Mouse (Mus musculus): ENCODE results near the gene Gm20498.

- TF ChIP-seq GATA1 (IDR thresholded peaks at IDR 0.05; ENCODE audit: borderline replicate concordance, low read length), result no peak
- no peak for TF ChIP-seq FLI1 (IDR thresholded peaks at IDR 0.05; ENCODE audit: low read length)
Observed at GRCm38 (mm10) chr12:81421846-81422245, 110.9 kb downstream of the Gm20498 start, which contains the start of gene Adam4.

All from megakaryocyte, embryonic 14.5 days (primary cell).